Mouse (Mus musculus): ENCODE measurements around the gene Uqcrh.

- no peak for TF ChIP-seq CTCF (IDR thresholded peaks at IDR 0.05; ENCODE audit: extremely low read depth, insufficient read length, insufficient replicate concordance, low read depth, low read length)
- peak; percentile 48 for TF ChIP-seq POLR2A (IDR thresholded peaks at IDR 0.05; ENCODE audit: low read depth, low read length)
Measured at GRCm38 (mm10) chr4:116053399-116053961, 21.4 kb downstream of the Uqcrh start, which contains the start of gene Nsun4.

Measured in small intestine, adult 2 months (tissue).